Mouse (Mus musculus) small intestine, adult 2 months (tissue): Measurements from ENCODE around the gene Prkar2b.

Experiments
- CTCF ChIP-seq: fragments of 200-500 bp; IDR thresholded peaks from 2 replicates; pipeline ENCODE4 v1.5.1; 2012; ENCODE audit warnings: low read depth, mild to moderate bottlenecking, control low read depth, inconsistent platforms, low read length, moderate library complexity, mixed read lengths; ENCODE audit not compliant: insufficient replicate concordance, insufficient read length; ENCODE audit errors: extremely low read depth
- POLR2A ChIP-seq: fragments of 200-500 bp; IDR thresholded peaks from 2 replicates; pipeline ENCODE4 v1.6.1; 2012; ENCODE audit warnings: low read depth, mild to moderate bottlenecking, control low read depth, inconsistent platforms, low read length, moderate library complexity

GRCm38 (mm10) chr12:31912966-31913551, 148.0 kb downstream of the Prkar2b start:
- TF ChIP-seq CTCF: no peak
- no peak for TF ChIP-seq POLR2A
